Mouse (Mus musculus): Measurements from ENCODE around the gene Ick. TPM values are rescaled to one million over a fixed set of nuclear protein-coding genes. Genes with fewer than 3 reads are reported as not detected.
"Not testable (repeated sequence)": the region's sequence is repeated elsewhere in the genome, so short reads cannot be mapped to it uniquely, and the experiment has no call there.

Gene Ick
- polyA plus RNA-seq (2015; fragmentation: Nextera tagmentation; extraction: Ambion mirVana), result 37.5 and 39.8 TPM in 2 replicates

GRCm38 (mm10) chr9:78108796-78109239 lies at the start of gene Ick, which contains the start of gene Fbxo9:
Ick (plus strand) TSS chr9:78109192.
Fbxo9 (minus strand) TSS chr9:78109065.
- peak within 1 kb of the TSS; percentile 91 for H3K9ac ChIP-seq (replicated peaks)
- WGBS, result 0% methylated on average over 20 of the region's 20 CpGs
- 0 out of 2 replicates have a peak, but pooled peaks cover 2% of the 10 kb centered on the region for H3K36me3 ChIP-seq
- peak within 1 kb of the TSS; percentile 95 for H3K27ac ChIP-seq (replicated peaks)
- H3K9me3 ChIP-seq, result no peaks in the 10 kb centered on the region
- H3K4me1 ChIP-seq, result peaks cover 17% of the 10 kb centered on the region
- H3K4me3 ChIP-seq, result peak within 1 kb of the TSS; percentile 61
- H3K27me3 ChIP-seq, result no peaks in the 10 kb centered on the region
- H3K4me2 ChIP-seq (replicated peaks), result peak within 1 kb of the TSS; percentile 92
- ATAC-seq (replicated peaks), result peak; percentile 96

- ATAC-seq (replicated peaks), result no peak
- no peaks in the 10 kb centered on the region for H3K4me1 ChIP-seq
- H3K27me3 ChIP-seq, result no peaks in the 10 kb centered on the region
- no peak overlapping the region for H3K4me2 ChIP-seq (replicated peaks)
- no peak overlapping the region for H3K27ac ChIP-seq (replicated peaks)
- no peak overlapping the region for H3K9ac ChIP-seq (replicated peaks)
- no peaks in the 10 kb centered on the region for H3K36me3 ChIP-seq
- 83% methylated on average over 16 of the region's 16 CpGs for WGBS
- no peak overlapping the region for H3K4me3 ChIP-seq
- no peaks in the 10 kb centered on the region for H3K9me3 ChIP-seq
Measured at GRCm38 (mm10) chr9:78059525-78060120, 49.4 kb upstream of the Ick start.

- Histone ChIP-seq H3K36me3 (no peaks in the 10 kb centered on the region), H3K27ac (replicated peaks) (no peak overlapping the region), H3K9ac (replicated peaks) (no peak overlapping the region), H3K9me3 (no peaks in the 10 kb centered on the region), H3K4me1 (no peaks in the 10 kb centered on the region), H3K4me2 (replicated peaks) (no peak overlapping the region), H3K27me3 (no peaks in the 10 kb centered on the region), H3K4me3 (no peak overlapping the region)
- no peak for ATAC-seq (replicated peaks)
- WGBS, result 84% methylated on average over 9 of the region's 9 CpGs
Measured at GRCm38 (mm10) chr9:78062392-78062791, 46.6 kb upstream of the Ick start.

GRCm38 (mm10) chr9:78064121-78064520 lies 44.9 kb upstream of the Ick start:
- ATAC-seq (replicated peaks), result no peak
- no peaks in the 10 kb centered on the region for H3K9me3 ChIP-seq
- H3K4me3 ChIP-seq, result no peak overlapping the region
- H3K9ac ChIP-seq (replicated peaks), result no peak overlapping the region
- WGBS, result 86% methylated on average over 10 of the region's 10 CpGs
- H3K36me3 ChIP-seq, result no peaks in the 10 kb centered on the region
- no peaks in the 10 kb centered on the region for H3K27me3 ChIP-seq
- no peak overlapping the region for H3K27ac ChIP-seq (replicated peaks)
- no peaks in the 10 kb centered on the region for H3K4me1 ChIP-seq
- H3K4me2 ChIP-seq (replicated peaks), result no peak overlapping the region

- H3K4me1 ChIP-seq, result no peaks in the 10 kb centered on the region
- H3K36me3 ChIP-seq, result no peaks in the 10 kb centered on the region
- no peak overlapping the region for H3K4me3 ChIP-seq
- H3K9me3 ChIP-seq, result no peaks in the 10 kb centered on the region
- no peak overlapping the region for H3K4me2 ChIP-seq (replicated peaks)
- no peak overlapping the region for H3K27ac ChIP-seq (replicated peaks)
- H3K27me3 ChIP-seq, result no peaks in the 10 kb centered on the region
- ATAC-seq (replicated peaks), result no peak
- 79% methylated on average over 5 of the region's 5 CpGs for WGBS
- H3K9ac ChIP-seq (replicated peaks), result no peak overlapping the region
Measured at GRCm38 (mm10) chr9:78070496-78070895, 38.5 kb upstream of the Ick start.

GRCm38 (mm10) chr9:78071626-78072025 lies 37.4 kb upstream of the Ick start:
- no peaks in the 10 kb centered on the region for H3K27me3 ChIP-seq
- no peaks in the 10 kb centered on the region for H3K36me3 ChIP-seq
- H3K4me3 ChIP-seq, result no peak overlapping the region
- H3K9ac ChIP-seq (replicated peaks), result no peak overlapping the region
- no peaks in the 10 kb centered on the region for H3K4me1 ChIP-seq
- WGBS, result 92% methylated on average over 4 of the region's 4 CpGs
- no peak for ATAC-seq (replicated peaks)
- no peak overlapping the region for H3K4me2 ChIP-seq (replicated peaks)
- no peak overlapping the region for H3K27ac ChIP-seq (replicated peaks)
- H3K9me3 ChIP-seq, result no peaks in the 10 kb centered on the region

- H3K4me3 ChIP-seq; H3K27me3 ChIP-seq; H3K36me3 ChIP-seq; H3K4me1 ChIP-seq; ATAC-seq (replicated peaks); H3K9ac ChIP-seq (replicated peaks); H3K27ac ChIP-seq (replicated peaks); H3K9me3 ChIP-seq; H3K4me2 ChIP-seq (replicated peaks): not testable (repeated sequence)
- 88% methylated on average over 3 of the region's 3 CpGs for WGBS
Measured at GRCm38 (mm10) chr9:78073291-78073690, 35.7 kb upstream of the Ick start.

- Histone ChIP-seq H3K9me3 (no peaks in the 10 kb centered on the region), H3K9ac (replicated peaks) (no peak overlapping the region), H3K4me3 (no peak overlapping the region), H3K27ac (replicated peaks) (no peak overlapping the region), H3K4me2 (replicated peaks) (no peak overlapping the region), H3K4me1 (no peaks in the 10 kb centered on the region), H3K27me3 (no peaks in the 10 kb centered on the region), H3K36me3 (no peaks in the 10 kb centered on the region)
- 90% methylated on average over 13 of the region's 13 CpGs for WGBS
- no peak for ATAC-seq (replicated peaks)
Measured at GRCm38 (mm10) chr9:78073713-78074340, 35.2 kb upstream of the Ick start.

GRCm38 (mm10) chr9:78075256-78075655 lies 33.7 kb upstream of the Ick start:
- WGBS, result 89% methylated on average over 3 of the region's 3 CpGs

GRCm38 (mm10) chr9:78078240-78078639 lies 30.8 kb upstream of the Ick start:
- Histone ChIP-seq H3K4me2 (replicated peaks) (no peak overlapping the region), H3K27ac (replicated peaks) (no peak overlapping the region), H3K9ac (replicated peaks) (no peak overlapping the region), H3K4me1 (no peaks in the 10 kb centered on the region), H3K27me3 (no peaks in the 10 kb centered on the region), H3K36me3 (peaks cover 10% of the 10 kb centered on the region), H3K4me3 (no peak overlapping the region), H3K9me3 (no peaks in the 10 kb centered on the region)
- no peak; the same call in 1 of the 2 replicates for ATAC-seq (replicated peaks)
- WGBS, result 24% methylated on average over 2 of the region's 2 CpGs

More at GRCm38 (mm10) chr9:78075256-78075655, 33.7 kb upstream of the Ick start:
- H3K27me3 ChIP-seq, result no peaks in the 10 kb centered on the region
- H3K4me1 ChIP-seq, result no peaks in the 10 kb centered on the region
- H3K9me3 ChIP-seq, result no peaks in the 10 kb centered on the region
- ATAC-seq (replicated peaks), result no peak
- H3K4me3 ChIP-seq, result no peak overlapping the region
- no peak overlapping the region for H3K9ac ChIP-seq (replicated peaks)
- H3K36me3 ChIP-seq, result no peaks in the 10 kb centered on the region
- H3K27ac ChIP-seq (replicated peaks), result no peak overlapping the region
- no peak overlapping the region for H3K4me2 ChIP-seq (replicated peaks)

- 78% methylated on average over 7 of the region's 7 CpGs for WGBS
- no peak for ATAC-seq (replicated peaks)
- Histone ChIP-seq H3K27ac (replicated peaks) (no peak overlapping the region), H3K9me3 (no peaks in the 10 kb centered on the region), H3K4me2 (replicated peaks) (no peak overlapping the region), H3K9ac (replicated peaks) (no peak overlapping the region), H3K4me1 (no peaks in the 10 kb centered on the region), H3K4me3 (no peak overlapping the region), H3K36me3 (peaks cover 33% of the 10 kb centered on the region), H3K27me3 (no peaks in the 10 kb centered on the region)
Measured at GRCm38 (mm10) chr9:78081835-78082234, 27.2 kb upstream of the Ick start.

- H3K9me3 ChIP-seq, result no peaks in the 10 kb centered on the region
- 93% methylated on average over 4 of the region's 4 CpGs for WGBS
- H3K27ac ChIP-seq (replicated peaks), result no peak overlapping the region
- H3K9ac ChIP-seq (replicated peaks), result no peak overlapping the region
- H3K4me1 ChIP-seq, result no peaks in the 10 kb centered on the region
- H3K27me3 ChIP-seq, result no peaks in the 10 kb centered on the region
- peaks cover 36% of the 10 kb centered on the region for H3K36me3 ChIP-seq
- no peak overlapping the region for H3K4me3 ChIP-seq
- no peak overlapping the region for H3K4me2 ChIP-seq (replicated peaks)
- ATAC-seq (replicated peaks), result no peak
Measured at GRCm38 (mm10) chr9:78084341-78084740, 24.7 kb upstream of the Ick start.

Measured in forebrain, embryonic 15.5 days (tissue).